Mouse (Mus musculus) heart, embryonic 12.5 days (tissue): Measurements from ENCODE around the gene Mettl16. TPM values are rescaled to one million over a fixed set of nuclear protein-coding genes. Genes with fewer than 3 reads are reported as not detected.

Experiments used
- ATAC-seq: fragments of 200-750 bp; cut with Nextera tagmentation; 2 replicates; pipeline ENCODE4 v1.8.0; 2017; ENCODE audit warnings: moderate TSS enrichment, moderate library complexity; ENCODE audit not compliant: insufficient number of reproducible peaks, low FRiP score
- H3K27ac ChIP-seq: fragments of 300-500 bp; sonication (generic); 2 replicates; pipeline ENCODE4 v1.5.1; 2016; ENCODE audit warnings: mild to moderate bottlenecking, moderate library complexity; ENCODE audit not compliant: poor library complexity, severe bottlenecking
- H3K27me3 ChIP-seq: fragments of 300-500 bp; sonication (generic); replicated peaks from 2 replicates; pipeline ENCODE4 v1.6.1; 2016; ENCODE audit warnings: mild to moderate bottlenecking, moderate library complexity
- H3K36me3 ChIP-seq: fragments of 300-500 bp; sonication (generic); 2 replicates; pipeline ENCODE4 v1.6.1; 2016; ENCODE audit warnings: mild to moderate bottlenecking, moderate library complexity
- H3K4me1 ChIP-seq: fragments of 300-500 bp; sonication (generic); replicated peaks from 2 replicates; pipeline ENCODE4 v1.6.1; 2016; ENCODE audit warnings: mild to moderate bottlenecking
- H3K4me2 ChIP-seq: fragments of 300-500 bp; sonication (generic); 2 replicates; pipeline ENCODE4 v1.6.1; 2016; ENCODE audit warnings: mild to moderate bottlenecking, moderate library complexity
- H3K4me3 ChIP-seq: fragments of 300-500 bp; sonication (generic); 2 replicates; pipeline ENCODE4 v1.5.1; 2016; ENCODE audit warnings: mild to moderate bottlenecking
- H3K9ac ChIP-seq: fragments of 300-500 bp; sonication (generic); 2 replicates; pipeline ENCODE4 v1.6.1; 2016; ENCODE audit warnings: mild to moderate bottlenecking, moderate library complexity
- H3K9me3 ChIP-seq: fragments of 300-500 bp; sonication (generic); replicated peaks from 2 replicates; pipeline ENCODE4 v1.6.1; 2016; ENCODE audit warnings: mild to moderate bottlenecking, moderate library complexity
- WGBS: fragments of 180-500 bp; shearing (Covaris S2); methylation state at CpG from one replicate; pipeline ENCODE4 v1.1.7; 2016; 5-methylcytosine and 5-hydroxymethylcytosine counted together
- polyA plus RNA-seq: library from polyadenylated mRNA; unstranded; fragments of >200 nt; fragmentation: Nextera tagmentation; extraction: Ambion mirVana; gene quantifications from 2 replicates; pipeline ENCODE4 v1.2.1, GENCODE M21; 2016

Gene Mettl16
- polyA plus RNA-seq, 1 experiment from 2014 or later: 37.0 TPM

DNA sequence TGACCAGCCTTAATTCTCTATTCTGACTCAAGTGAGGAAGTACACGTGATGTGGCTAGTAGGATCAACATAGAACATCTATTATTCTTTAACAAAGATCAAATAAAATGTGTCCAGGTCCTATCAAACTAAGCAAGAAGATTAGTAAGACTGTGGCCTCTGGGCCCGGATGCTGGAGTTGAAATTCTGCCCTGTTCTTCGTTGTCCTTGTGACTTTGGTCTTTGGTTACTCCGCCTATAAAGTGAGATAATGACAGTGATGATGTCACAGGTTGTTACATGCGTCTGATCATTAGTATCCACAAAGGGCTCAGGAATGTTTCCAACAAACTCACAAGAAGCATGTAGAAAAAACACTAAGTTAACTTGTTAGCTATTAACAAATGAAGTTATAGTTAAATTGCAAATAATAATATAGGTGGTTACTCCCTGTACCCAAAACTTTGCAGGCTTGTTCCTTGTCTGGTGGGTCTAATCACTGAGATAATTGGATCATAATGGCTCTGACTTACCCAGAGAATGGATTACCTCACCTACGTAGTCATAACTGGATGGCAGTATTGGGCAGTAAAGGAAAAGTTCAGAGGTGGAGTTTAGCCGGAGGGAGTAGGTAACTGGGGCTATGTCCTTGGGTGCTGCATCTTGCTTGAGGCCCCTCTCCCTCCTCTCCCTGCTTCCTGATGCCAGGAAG is 19.8 kb upstream of the Mettl16 start:
- H3K9ac ChIP-seq: no peak overlapping the region
- H3K36me3 ChIP-seq: no peaks in the 10 kb centered on the region
- H3K4me3 ChIP-seq: no peak overlapping the region
- H3K9me3 ChIP-seq: no peaks in the 10 kb centered on the region
- peaks cover 36% of the 10 kb centered on the region for H3K4me1 ChIP-seq
- no peak for ATAC-seq
- no peaks in the 10 kb centered on the region for H3K27me3 ChIP-seq
- 70% methylated on average over 7 of the region's 7 CpGs for WGBS
- no peak overlapping the region for H3K4me2 ChIP-seq
- no peak overlapping the region for H3K27ac ChIP-seq

DNA sequence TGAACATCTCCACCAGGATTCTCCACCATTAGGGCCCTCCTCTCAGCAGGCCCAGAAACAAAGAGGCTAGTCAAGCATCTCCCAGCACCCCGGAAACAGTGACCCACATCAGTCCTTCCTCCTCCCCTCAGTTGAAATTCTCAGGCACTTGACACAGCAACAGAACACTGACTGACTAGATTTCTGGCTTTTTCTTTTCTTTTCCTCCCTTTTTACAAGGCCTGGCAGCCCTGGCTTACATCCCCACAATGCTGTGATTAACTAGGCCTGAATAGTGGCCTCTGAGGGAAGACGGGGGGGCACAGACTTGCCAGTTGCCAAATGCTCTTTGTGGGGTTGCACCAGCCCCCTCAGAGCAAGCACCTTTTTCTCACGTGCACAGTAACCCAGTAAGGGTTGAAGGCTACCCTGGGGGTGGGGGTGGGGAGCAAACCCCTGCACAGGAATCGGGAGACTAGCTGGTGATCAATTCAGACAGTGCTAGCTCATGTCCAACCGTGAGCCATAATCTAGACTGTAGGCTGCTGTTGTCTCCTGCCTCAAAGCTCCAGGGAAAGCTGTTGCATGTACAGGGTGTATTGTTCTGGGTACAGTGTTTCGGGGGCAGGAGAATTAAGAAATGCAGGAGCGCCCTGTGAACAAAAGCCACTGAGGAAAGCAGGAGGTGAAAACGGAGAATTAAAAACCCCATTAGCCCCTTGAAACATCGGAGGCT is 19.1 kb upstream of the Mettl16 start:
- H3K4me3 ChIP-seq: no peak overlapping the region
- no peaks in the 10 kb centered on the region for H3K9me3 ChIP-seq
- no peaks in the 10 kb centered on the region for H3K27me3 ChIP-seq
- no peak overlapping the region for H3K9ac ChIP-seq
- H3K4me2 ChIP-seq: no peak overlapping the region
- WGBS: 72% methylated on average over 9 of the region's 9 CpGs
- no peak overlapping the region for H3K27ac ChIP-seq
- ATAC-seq: no peak
- no peaks in the 10 kb centered on the region for H3K36me3 ChIP-seq
- peaks cover 39% of the 10 kb centered on the region for H3K4me1 ChIP-seq

DNA sequence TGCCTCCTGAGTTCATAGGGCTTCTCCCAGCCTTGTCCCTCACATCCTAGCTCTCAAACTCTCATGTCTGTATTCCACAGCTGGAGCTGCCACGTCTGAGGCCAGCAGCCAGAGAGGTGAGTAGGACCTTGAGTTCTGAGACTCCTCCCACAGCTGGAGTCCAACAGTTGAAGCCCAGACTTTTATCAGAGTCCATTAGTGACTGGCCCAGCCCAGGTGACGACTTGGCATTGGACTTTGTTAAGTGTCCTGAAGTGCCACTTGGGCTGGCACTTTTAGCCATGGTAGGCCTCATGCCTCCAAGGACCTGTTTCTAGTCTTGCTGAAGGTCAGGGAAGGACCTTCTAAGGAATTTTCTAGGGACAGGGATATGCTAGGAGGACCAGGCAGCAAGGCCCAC is 14.0 kb upstream of the Mettl16 start:
- H3K27me3 ChIP-seq: no peaks in the 10 kb centered on the region
- no peak for ATAC-seq
- H3K9ac ChIP-seq: no peak overlapping the region
- H3K4me3 ChIP-seq: no peak overlapping the region
- WGBS: 23% methylated on average over 2 of the region's 2 CpGs
- H3K4me2 ChIP-seq: no peak overlapping the region
- H3K27ac ChIP-seq: 0 out of 2 replicates have a peak overlapping the region, but pooled peaks have one; percentile 17
- H3K9me3 ChIP-seq: no peaks in the 10 kb centered on the region
- H3K36me3 ChIP-seq: no peaks in the 10 kb centered on the region
- H3K4me1 ChIP-seq: peaks cover 9% of the 10 kb centered on the region

DNA sequence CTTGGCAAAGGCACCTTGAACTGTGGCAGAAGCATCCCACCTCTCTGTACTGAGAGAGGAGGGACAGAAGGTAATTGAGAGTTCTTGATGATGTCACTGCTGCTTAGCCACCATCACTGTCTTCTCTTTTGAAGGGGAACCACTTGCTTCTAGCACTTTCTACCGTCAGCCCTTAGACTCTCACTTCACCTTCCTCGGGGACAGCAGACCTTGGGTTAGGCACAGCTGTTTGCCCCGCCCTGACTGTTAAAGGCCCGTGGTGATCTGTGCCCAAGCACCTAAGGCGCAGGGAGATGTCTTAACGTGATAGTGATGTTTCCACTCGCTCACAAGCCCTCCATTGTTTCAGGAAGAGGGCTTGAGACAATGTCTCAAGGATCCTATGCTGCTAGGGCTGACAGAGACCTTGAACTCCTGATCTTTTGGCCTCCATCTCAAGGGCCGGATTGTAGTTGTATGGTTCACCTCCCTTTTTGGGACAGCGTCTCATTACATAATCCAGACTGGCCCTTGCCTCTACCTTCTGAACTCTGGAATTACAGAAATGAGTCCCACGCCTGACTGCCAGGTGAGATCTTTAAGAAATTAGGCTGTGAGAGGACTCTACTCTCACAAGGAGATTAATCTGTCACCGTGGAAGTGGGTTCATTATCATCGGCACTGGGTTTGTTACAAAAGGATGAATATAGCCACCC is 9.5 kb upstream of the Mettl16 start:
- 65% methylated on average over 12 of the region's 12 CpGs for WGBS
- no peaks in the 10 kb centered on the region for H3K27me3 ChIP-seq
- no peak for ATAC-seq

DNA sequence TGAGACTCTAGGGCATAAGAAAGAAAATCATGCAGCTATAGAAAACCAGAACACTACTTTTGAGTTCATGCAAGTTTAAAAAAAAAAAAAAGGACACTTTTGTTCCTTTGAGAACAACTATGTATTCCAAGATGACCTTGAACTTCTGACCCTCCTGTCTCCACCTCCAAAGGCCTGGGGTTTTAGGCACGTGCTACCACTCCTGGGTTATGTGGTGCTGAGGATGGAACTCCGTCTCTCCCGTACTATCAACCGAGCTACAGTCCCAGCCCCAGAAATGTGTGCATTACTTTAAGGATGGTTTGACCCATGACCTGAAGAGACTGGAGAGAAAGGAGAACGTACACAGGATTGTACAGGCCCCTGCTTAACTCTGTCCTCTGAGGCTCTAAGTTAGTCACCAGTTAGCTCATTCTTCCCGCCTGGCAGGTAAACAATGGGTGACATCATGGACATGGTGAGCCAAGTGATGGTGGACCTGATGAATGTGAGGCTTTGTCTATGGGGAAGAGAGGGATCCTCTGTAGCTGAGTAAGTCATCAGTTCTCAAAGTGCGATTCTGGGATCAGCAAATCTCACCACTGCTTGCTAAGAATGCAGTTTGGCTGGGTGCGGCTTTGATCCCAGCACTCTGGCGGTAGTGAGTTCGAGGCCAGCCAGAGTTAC is 6.5 kb upstream of the Mettl16 start:
- no peak overlapping the region for H3K4me3 ChIP-seq
- WGBS: 75% methylated on average over 10 of the region's 10 CpGs
- H3K27ac ChIP-seq: no peak overlapping the region
- H3K9ac ChIP-seq: no peak overlapping the region
- ATAC-seq: no peak
- no peaks in the 10 kb centered on the region for H3K27me3 ChIP-seq
- H3K4me2 ChIP-seq: no peak overlapping the region
- no peaks in the 10 kb centered on the region for H3K36me3 ChIP-seq
- no peaks in the 10 kb centered on the region for H3K9me3 ChIP-seq
- 0 out of 2 replicates have a peak, but pooled peaks cover 5% of the 10 kb centered on the region for H3K4me1 ChIP-seq

More for the DNA sequence above, 9.5 kb upstream of the Mettl16 start:
- no peak overlapping the region for H3K27ac ChIP-seq
- H3K9me3 ChIP-seq: no peaks in the 10 kb centered on the region
- no peaks in the 10 kb centered on the region for H3K36me3 ChIP-seq
- no peak overlapping the region for H3K9ac ChIP-seq
- H3K4me2 ChIP-seq: no peak overlapping the region
- H3K4me3 ChIP-seq: no peak overlapping the region
- H3K4me1 ChIP-seq: peaks cover 6% of the 10 kb centered on the region

DNA sequence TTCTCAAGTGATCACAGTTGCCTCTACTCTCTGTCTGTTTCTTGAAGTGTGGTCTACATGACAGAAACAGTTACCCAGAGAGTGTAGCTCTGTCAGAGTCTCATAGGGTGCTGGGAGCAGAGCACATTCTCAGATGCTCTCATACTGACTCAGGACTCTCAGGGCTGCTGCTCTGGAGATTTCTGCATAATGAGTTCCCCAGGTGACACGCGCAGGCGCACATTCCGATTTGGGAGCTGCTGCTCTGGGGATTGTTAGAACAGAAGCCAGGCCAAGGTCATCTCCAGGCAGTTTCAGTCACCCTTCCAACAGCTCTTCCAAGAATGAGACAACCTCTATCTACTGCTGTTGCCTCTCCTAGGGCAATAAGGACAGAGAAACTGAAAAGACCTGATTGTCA is 3.2 kb upstream of the Mettl16 start:
- no peaks in the 10 kb centered on the region for H3K27me3 ChIP-seq
- peak overlapping the region; percentile 53; the same call in 1 of the 2 replicates for H3K27ac ChIP-seq
- no peaks in the 10 kb centered on the region for H3K9me3 ChIP-seq
- H3K4me3 ChIP-seq: no peak overlapping the region
- no peaks in the 10 kb centered on the region for H3K36me3 ChIP-seq
- ATAC-seq: no peak
- no peak overlapping the region for H3K9ac ChIP-seq
- H3K4me2 ChIP-seq: no peak overlapping the region
- 74% methylated on average over 4 of the region's 4 CpGs for WGBS
- peaks cover 20% of the 10 kb centered on the region for H3K4me1 ChIP-seq

DNA sequence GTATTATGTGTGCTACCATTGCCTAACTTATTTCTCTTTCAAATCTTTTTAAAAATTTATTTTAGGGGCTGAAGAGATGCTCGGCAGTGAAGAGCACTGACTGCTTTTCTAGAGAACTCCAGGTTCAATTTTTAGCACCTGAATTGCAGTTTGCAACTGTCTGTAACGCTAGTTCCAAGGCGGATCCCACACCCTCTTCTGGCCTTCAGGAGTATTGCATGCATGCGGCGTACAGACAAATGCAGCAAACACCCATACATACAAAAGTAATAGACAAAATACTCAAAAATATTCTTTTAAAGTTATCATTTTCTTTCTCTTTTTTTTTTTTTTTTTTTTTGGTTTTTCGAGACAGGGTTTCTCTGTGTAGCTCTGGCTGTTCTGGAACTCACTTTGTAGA is 2.6 kb upstream of the Mettl16 start:
- Histone ChIP-seq H3K9ac (no peak overlapping the region), H3K4me1 (peaks cover 21% of the 10 kb centered on the region), H3K4me2 (no peak overlapping the region), H3K9me3 (no peaks in the 10 kb centered on the region), H3K4me3 (no peak overlapping the region), H3K27ac (peak overlapping the region; percentile 21; the same call in 1 of the 2 replicates), H3K36me3 (no peaks in the 10 kb centered on the region), H3K27me3 (no peaks in the 10 kb centered on the region)
- WGBS: 37% methylated on average over 6 of the region's 6 CpGs
- no peak for ATAC-seq

DNA sequence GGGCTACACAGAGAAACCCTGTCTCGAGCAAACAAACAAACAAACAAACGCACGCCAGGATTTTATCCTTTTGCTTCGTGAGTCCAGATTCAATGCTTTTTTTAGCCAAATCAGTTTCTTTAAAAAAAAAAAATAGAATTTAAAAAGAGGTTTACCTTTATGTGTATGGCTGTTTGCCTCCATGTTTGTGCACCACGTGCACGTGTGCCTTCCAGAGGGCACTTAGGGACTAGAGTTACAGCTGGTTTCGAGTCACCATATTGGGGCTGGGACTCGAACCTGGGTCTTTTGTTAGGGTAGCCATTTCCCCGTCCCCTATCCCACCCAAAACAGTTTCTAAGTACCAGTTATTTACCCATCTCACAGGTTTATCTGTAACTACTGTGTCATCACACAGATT is 593 bp upstream of the Mettl16 start:
- Histone ChIP-seq H3K4me3 (peak overlapping the region; percentile 82), H3K4me1 (peaks cover 21% of the 10 kb centered on the region), H3K36me3 (peaks cover 13% of the 10 kb centered on the region), H3K27me3 (no peaks in the 10 kb centered on the region), H3K27ac (peak overlapping the region; percentile 60; the same call in 1 of the 2 replicates), H3K4me2 (peak overlapping the region; percentile 79), H3K9ac (peak overlapping the region; percentile 68), H3K9me3 (no peaks in the 10 kb centered on the region)
- WGBS: 75% methylated on average over 9 of the region's 9 CpGs
- ATAC-seq: no peak

DNA sequence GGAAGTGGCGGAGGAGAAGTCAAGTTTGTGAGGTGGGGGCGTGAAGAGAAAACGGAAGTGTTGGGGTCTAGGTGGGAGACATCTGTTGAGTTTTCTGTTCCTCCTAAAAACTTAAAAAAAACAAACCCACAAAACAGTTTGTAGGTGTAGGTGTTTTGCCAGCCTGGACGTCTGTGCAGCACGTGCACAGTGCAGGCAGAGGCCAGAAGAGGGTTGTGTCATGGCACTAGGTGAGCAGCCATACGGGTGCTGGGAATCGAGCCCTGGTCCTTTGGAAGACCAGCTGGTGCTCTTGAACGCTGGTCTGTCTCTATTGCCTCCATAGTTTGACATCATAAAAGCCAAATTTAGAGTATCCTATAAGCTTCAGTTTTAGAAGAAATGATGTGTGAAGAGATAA is 604 bp downstream of the Mettl16 start:
- peak overlapping the region; percentile 87 for H3K9ac ChIP-seq
- no peaks in the 10 kb centered on the region for H3K9me3 ChIP-seq
- H3K27me3 ChIP-seq: no peaks in the 10 kb centered on the region
- H3K4me3 ChIP-seq: peak overlapping the region; percentile 82
- peaks cover 25% of the 10 kb centered on the region for H3K36me3 ChIP-seq
- H3K4me2 ChIP-seq: peak overlapping the region; percentile 79
- ATAC-seq: no peak
- H3K27ac ChIP-seq: peak overlapping the region; percentile 90
- peaks cover 21% of the 10 kb centered on the region for H3K4me1 ChIP-seq
- 11% methylated on average over 8 of the region's 8 CpGs for WGBS

DNA sequence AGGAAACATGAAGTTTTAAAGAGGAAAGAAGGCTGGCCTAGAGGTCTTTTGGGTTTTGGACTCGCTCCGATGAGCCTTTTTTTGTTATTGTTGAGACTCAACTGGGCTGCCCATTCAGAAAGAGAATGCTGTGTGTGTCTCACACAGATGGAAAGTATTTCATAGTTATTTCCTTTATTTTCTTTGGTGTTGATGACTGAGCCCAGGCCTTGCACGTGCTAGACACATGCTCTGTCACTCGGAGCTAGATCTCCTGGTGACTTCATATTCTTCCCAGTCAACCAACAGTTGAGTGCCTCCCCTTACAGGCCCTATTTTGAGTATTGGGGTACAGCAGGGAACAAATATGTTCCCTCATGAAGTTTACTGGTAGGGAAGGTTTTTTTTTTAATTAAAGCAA is 1.0 kb downstream of the Mettl16 start:
- Histone ChIP-seq H3K27me3 (no peaks in the 10 kb centered on the region), H3K9ac (no peak overlapping the region), H3K36me3 (peaks cover 27% of the 10 kb centered on the region), H3K27ac (no peak overlapping the region), H3K9me3 (no peaks in the 10 kb centered on the region), H3K4me3 (peak overlapping the region; percentile 82), H3K4me2 (peak overlapping the region; percentile 79), H3K4me1 (peaks cover 21% of the 10 kb centered on the region)
- WGBS: 59% methylated on average over 4 of the region's 4 CpGs
- no peak for ATAC-seq

DNA sequence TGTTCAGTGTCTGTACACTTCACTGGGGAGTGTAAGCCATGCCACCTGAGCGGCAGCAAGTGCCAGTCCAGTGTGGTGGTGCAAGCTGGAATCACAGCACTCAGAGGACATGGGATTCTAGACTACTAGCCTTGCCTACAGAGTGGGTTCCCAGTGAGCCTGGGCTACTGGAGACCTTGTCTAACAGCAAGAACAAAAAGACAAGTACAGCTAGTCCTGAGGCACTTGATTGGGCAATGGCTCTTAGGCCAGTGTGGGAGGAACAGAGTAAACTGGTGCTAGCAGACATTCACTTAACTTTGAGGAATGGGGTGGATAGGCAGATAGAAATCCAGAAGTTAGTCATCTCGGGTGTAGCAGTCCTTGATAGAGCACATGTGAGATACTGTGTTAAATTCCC is 1.8 kb downstream of the Mettl16 start:
- Histone ChIP-seq H3K36me3 (peaks cover 34% of the 10 kb centered on the region), H3K27me3 (no peaks in the 10 kb centered on the region), H3K4me1 (peaks cover 17% of the 10 kb centered on the region), H3K4me2 (no peak overlapping the region), H3K27ac (no peak overlapping the region), H3K4me3 (no peak overlapping the region), H3K9me3 (no peaks in the 10 kb centered on the region), H3K9ac (no peak overlapping the region)
- ATAC-seq: no peak
- WGBS: 87% methylated on average over 2 of the region's 2 CpGs
